Mouse (Mus musculus) neural tube, embryonic 15.5 days (tissue): ENCODE measurements around the gene Tcf7l2. TPM values are rescaled to one million over a fixed set of nuclear protein-coding genes. Genes with fewer than 3 reads are reported as not detected.

Source experiments
- ATAC-seq: fragments of 200-750 bp; cut with Nextera tagmentation; 2 replicates; pipeline ENCODE4 v1.8.0; 2017; ENCODE audit warnings: mild to moderate bottlenecking, moderate TSS enrichment, moderate library complexity; ENCODE audit not compliant: low FRiP score
- H3K27ac ChIP-seq: fragments of 300-500 bp; sonication (generic); replicated peaks from 2 replicates; pipeline ENCODE4 v1.5.1; 2015; ENCODE audit warnings: mild to moderate bottlenecking, inconsistent platforms
- H3K27me3 ChIP-seq: fragments of 300-500 bp; sonication (generic); replicated peaks from 2 replicates; pipeline ENCODE4 v1.6.1; 2015; ENCODE audit warnings: inconsistent platforms
- H3K36me3 ChIP-seq: fragments of 300-500 bp; sonication (generic); 2 replicates; pipeline ENCODE4 v1.6.1; 2015; ENCODE audit warnings: inconsistent platforms
- H3K4me1 ChIP-seq: fragments of 300-500 bp; sonication (generic); 2 replicates; pipeline ENCODE4 v1.6.1; 2015; ENCODE audit warnings: inconsistent platforms
- H3K4me2 ChIP-seq: fragments of 300-500 bp; sonication (generic); 2 replicates; pipeline ENCODE4 v1.6.1; 2015; ENCODE audit warnings: inconsistent platforms, mild to moderate bottlenecking, moderate library complexity
- H3K4me3 ChIP-seq: fragments of 300-500 bp; sonication (generic); replicated peaks from 2 replicates; pipeline ENCODE4 v1.5.1; 2015; ENCODE audit warnings: mild to moderate bottlenecking, inconsistent platforms
- H3K9ac ChIP-seq: fragments of 300-500 bp; sonication (generic); replicated peaks from 2 replicates; pipeline ENCODE4 v1.6.1; 2015; ENCODE audit warnings: mild to moderate bottlenecking, inconsistent platforms
- H3K9me3 ChIP-seq: fragments of 300-500 bp; sonication (generic); replicated peaks from 2 replicates; pipeline ENCODE4 v1.6.1; 2016; ENCODE audit warnings: inconsistent platforms
- WGBS: fragments of 180-500 bp; shearing (Covaris S2); methylation state at CpG from one replicate; pipeline ENCODE4 v1.1.7; 2015; ENCODE audit warnings: mixed read lengths; 5-methylcytosine and 5-hydroxymethylcytosine counted together
- polyA plus RNA-seq: library from polyadenylated mRNA; unstranded; fragments of >200 nt; fragmentation: Nextera tagmentation; extraction: Ambion mirVana; gene quantifications from 2 replicates; pipeline ENCODE4 v1.2.1, GENCODE M21; 2015

Gene Tcf7l2
- polyA plus RNA-seq, 1 experiment from 2014 or later: 13.3 TPM

GRCm38 (mm10) chr19:55759006-55759405 is 17.4 kb downstream of the Tcf7l2 start:
- ATAC-seq: no peak
- H3K36me3 ChIP-seq: no peaks in the 10 kb centered on the region

GRCm38 (mm10) chr19:55761086-55761485 is 19.5 kb downstream of the Tcf7l2 start:
- no peak for ATAC-seq
- peaks cover 17% of the 10 kb centered on the region for H3K4me1 ChIP-seq
- WGBS: 42% methylated on average over 5 of the region's 5 CpGs

More at GRCm38 (mm10) chr19:55759006-55759405, 17.4 kb downstream of the Tcf7l2 start:
- no peaks in the 10 kb centered on the region for H3K9me3 ChIP-seq
- H3K27me3 ChIP-seq: no peaks in the 10 kb centered on the region
- peaks cover 9% of the 10 kb centered on the region for H3K4me1 ChIP-seq
- H3K4me3 ChIP-seq: no peak overlapping the region
- H3K4me2 ChIP-seq: no peak overlapping the region
- no peak overlapping the region for H3K9ac ChIP-seq
- 90% methylated on average over 9 of the region's 9 CpGs for WGBS
- H3K27ac ChIP-seq: no peak overlapping the region

GRCm38 (mm10) chr19:55762187-55762586 is 20.6 kb downstream of the Tcf7l2 start:
- Histone ChIP-seq H3K36me3 (no peaks in the 10 kb centered on the region), H3K27me3 (no peaks in the 10 kb centered on the region), H3K27ac (no peak overlapping the region), H3K9ac (no peak overlapping the region), H3K9me3 (no peaks in the 10 kb centered on the region), H3K4me1 (peaks cover 14% of the 10 kb centered on the region), H3K4me2 (no peak overlapping the region), H3K4me3 (no peak overlapping the region)
- no peak for ATAC-seq
- 97% methylated on average over 3 of the region's 3 CpGs for WGBS

More at GRCm38 (mm10) chr19:55761086-55761485, 19.5 kb downstream of the Tcf7l2 start:
- H3K9me3 ChIP-seq: no peaks in the 10 kb centered on the region
- H3K27me3 ChIP-seq: no peaks in the 10 kb centered on the region
- no peaks in the 10 kb centered on the region for H3K36me3 ChIP-seq
- no peak overlapping the region for H3K27ac ChIP-seq
- H3K9ac ChIP-seq: no peak overlapping the region
- H3K4me3 ChIP-seq: no peak overlapping the region
- H3K4me2 ChIP-seq: no peak overlapping the region

GRCm38 (mm10) chr19:55765814-55766213 is 24.2 kb downstream of the Tcf7l2 start:
- no peak for ATAC-seq
- H3K9me3 ChIP-seq: no peaks in the 10 kb centered on the region
- peaks cover 16% of the 10 kb centered on the region; the same call in 1 of the 2 replicates for H3K4me1 ChIP-seq
- no peak overlapping the region for H3K27ac ChIP-seq
- H3K9ac ChIP-seq: no peak overlapping the region
- no peaks in the 10 kb centered on the region for H3K36me3 ChIP-seq
- no peak overlapping the region for H3K4me2 ChIP-seq
- no peak overlapping the region for H3K4me3 ChIP-seq
- no peaks in the 10 kb centered on the region; the same call in 1 of the 2 replicates for H3K27me3 ChIP-seq
- 35% methylated on average over 11 of the region's 11 CpGs for whole genome bisulfite sequencing

- 39% methylated on average over 6 of the region's 6 CpGs for WGBS
- H3K9ac ChIP-seq: no peak overlapping the region
- H3K27ac ChIP-seq: no peak overlapping the region
- H3K4me3 ChIP-seq: no peak overlapping the region
- no peak overlapping the region for H3K4me2 ChIP-seq
- H3K4me1 ChIP-seq: peaks cover 18% of the 10 kb centered on the region; the same call in 1 of the 2 replicates
- ATAC-seq: no peak
- no peaks in the 10 kb centered on the region for H3K36me3 ChIP-seq
- no peaks in the 10 kb centered on the region; the same call in 1 of the 2 replicates for H3K27me3 ChIP-seq
- no peaks in the 10 kb centered on the region for H3K9me3 ChIP-seq
Observed at GRCm38 (mm10) chr19:55767104-55767503, 25.5 kb downstream of the Tcf7l2 start.

GRCm38 (mm10) chr19:55767579-55767978 is 26.0 kb downstream of the Tcf7l2 start:
- H3K4me1 ChIP-seq: peaks cover 18% of the 10 kb centered on the region; the same call in 1 of the 2 replicates
- H3K27ac ChIP-seq: no peak overlapping the region
- H3K9me3 ChIP-seq: no peaks in the 10 kb centered on the region
- WGBS: 42% methylated on average over 2 of the region's 2 CpGs
- H3K9ac ChIP-seq: no peak overlapping the region
- no peak overlapping the region for H3K4me3 ChIP-seq
- no peaks in the 10 kb centered on the region for H3K36me3 ChIP-seq
- no peak overlapping the region for H3K4me2 ChIP-seq
- H3K27me3 ChIP-seq: no peaks in the 10 kb centered on the region; the same call in 1 of the 2 replicates
- no peak for ATAC-seq

- peaks cover 18% of the 10 kb centered on the region; the same call in 1 of the 2 replicates for H3K4me1 ChIP-seq
- H3K27ac ChIP-seq: no peak overlapping the region
- H3K27me3 ChIP-seq: no peaks in the 10 kb centered on the region; the same call in 1 of the 2 replicates
Observed at GRCm38 (mm10) chr19:55768246-55768645, 26.6 kb downstream of the Tcf7l2 start.

GRCm38 (mm10) chr19:55768889-55769288 is 27.3 kb downstream of the Tcf7l2 start:
- Histone ChIP-seq H3K36me3 (no peaks in the 10 kb centered on the region), H3K27ac (no peak overlapping the region), H3K4me1 (peaks cover 18% of the 10 kb centered on the region; the same call in 1 of the 2 replicates), H3K4me3 (no peak overlapping the region), H3K9me3 (no peaks in the 10 kb centered on the region), H3K27me3 (no peaks in the 10 kb centered on the region; the same call in 1 of the 2 replicates), H3K4me2 (no peak overlapping the region), H3K9ac (no peak overlapping the region)
- WGBS: 73% methylated on average over 11 of the region's 11 CpGs
- ATAC-seq: no peak

More at GRCm38 (mm10) chr19:55768246-55768645, 26.6 kb downstream of the Tcf7l2 start:
- no peak overlapping the region for H3K4me3 ChIP-seq
- no peaks in the 10 kb centered on the region for H3K9me3 ChIP-seq
- 64% methylated on average over 11 of the region's 11 CpGs for WGBS
- H3K36me3 ChIP-seq: no peaks in the 10 kb centered on the region
- ATAC-seq: no peak
- no peak overlapping the region for H3K9ac ChIP-seq
- H3K4me2 ChIP-seq: no peak overlapping the region

GRCm38 (mm10) chr19:55774334-55774733 is 32.7 kb downstream of the Tcf7l2 start:
- Histone ChIP-seq H3K36me3 (no peaks in the 10 kb centered on the region), H3K27ac (no peak overlapping the region), H3K4me2 (no peak overlapping the region), H3K4me1 (peaks cover 6% of the 10 kb centered on the region), H3K4me3 (no peak overlapping the region), H3K27me3 (no peaks in the 10 kb centered on the region), H3K9ac (no peak overlapping the region), H3K9me3 (no peaks in the 10 kb centered on the region)
- ATAC-seq: no peak
- WGBS: 62% methylated on average over 4 of the region's 4 CpGs

GRCm38 (mm10) chr19:55774824-55775223 is 33.2 kb downstream of the Tcf7l2 start:
- H3K27ac ChIP-seq: no peak overlapping the region
- peaks cover 6% of the 10 kb centered on the region for H3K4me1 ChIP-seq
- H3K4me2 ChIP-seq: no peak overlapping the region
- no peaks in the 10 kb centered on the region for H3K9me3 ChIP-seq
- H3K9ac ChIP-seq: no peak overlapping the region
- H3K36me3 ChIP-seq: no peaks in the 10 kb centered on the region
- no peak overlapping the region for H3K4me3 ChIP-seq
- no peaks in the 10 kb centered on the region for H3K27me3 ChIP-seq
- WGBS: 76% methylated on average over 7 of the region's 7 CpGs
- ATAC-seq: no peak

GRCm38 (mm10) chr19:55779871-55780270 is 38.3 kb downstream of the Tcf7l2 start:
- H3K9ac ChIP-seq: no peak overlapping the region
- no peaks in the 10 kb centered on the region for H3K36me3 ChIP-seq
- ATAC-seq: no peak
- H3K4me2 ChIP-seq: no peak overlapping the region
- no peaks in the 10 kb centered on the region for H3K27me3 ChIP-seq
- H3K9me3 ChIP-seq: no peaks in the 10 kb centered on the region
- H3K4me1 ChIP-seq: peaks cover 4% of the 10 kb centered on the region; the same call in 1 of the 2 replicates
- H3K4me3 ChIP-seq: no peak overlapping the region
- H3K27ac ChIP-seq: no peak overlapping the region
- 72% methylated on average over 10 of the region's 10 CpGs for WGBS

- Histone ChIP-seq H3K4me3 (no peak overlapping the region), H3K27me3 (no peaks in the 10 kb centered on the region), H3K4me2 (no peak overlapping the region), H3K4me1 (peaks cover 4% of the 10 kb centered on the region; the same call in 1 of the 2 replicates), H3K27ac (no peak overlapping the region), H3K9ac (no peak overlapping the region), H3K9me3 (no peaks in the 10 kb centered on the region), H3K36me3 (no peaks in the 10 kb centered on the region)
- WGBS: 82% methylated on average over 10 of the region's 10 CpGs
- ATAC-seq: no peak
Observed at GRCm38 (mm10) chr19:55781087-55781486, 39.5 kb downstream of the Tcf7l2 start.
